Mouse (Mus musculus) G1E-ER4 (cell line): ENCODE measurements around the gene Haghl. TPM values are rescaled to one million over a fixed set of nuclear protein-coding genes. Genes with fewer than 3 reads are reported as not detected.

Source experiments
- GATA1 ChIP-seq: IDR thresholded peaks from one replicate; pipeline ENCODE4 v1.8.0; 2012; ENCODE audit warnings: low read length, inconsistent platforms
- polyA plus RNA-seq: library from polyadenylated mRNA; stranded (reverse); fragments of >175 nt; gene quantifications from 2 replicates; pipeline ENCODE4 v1.2.3, GENCODE M21; 2012

The Haghl gene
- polyA plus RNA-seq, 1 experiment = 31.3 TPM

GRCm38 (mm10) chr17:25775318-25776062 lies 10.0 kb downstream of the Haghl start:
- TF ChIP-seq GATA1 = no peak

- no peak for TF ChIP-seq GATA1
Measured at GRCm38 (mm10) chr17:25773549-25774120, 11.8 kb downstream of the Haghl start, which contains the start of gene Narfl. TSS of gene Narfl (plus strand) at chr17:25773776.

GRCm38 (mm10) chr17:25769331-25769730 lies 16.1 kb downstream of the Haghl start:
- TF ChIP-seq GATA1 = no peak

GRCm38 (mm10) chr17:25765886-25766285 lies 19.6 kb downstream of the Haghl start:
- no peak for TF ChIP-seq GATA1

- no peak for TF ChIP-seq GATA1
Measured at GRCm38 (mm10) chr17:25762591-25762990, 22.9 kb downstream of the Haghl start.

- TF ChIP-seq GATA1 = no peak
Measured at GRCm38 (mm10) chr17:25761561-25761970, 23.9 kb downstream of the Haghl start.

GRCm38 (mm10) chr17:25760148-25760547 lies 25.3 kb downstream of the Haghl start:
- no peak for TF ChIP-seq GATA1

GRCm38 (mm10) chr17:25757691-25758090 lies 27.8 kb downstream of the Haghl start:
- no peak for TF ChIP-seq GATA1

GRCm38 (mm10) chr17:25756378-25757242 lies 28.9 kb downstream of the Haghl start:
- TF ChIP-seq GATA1 = no peak

GRCm38 (mm10) chr17:25755627-25756377 lies 29.7 kb downstream of the Haghl start:
- no peak for TF ChIP-seq GATA1

- no peak for TF ChIP-seq GATA1
Measured at GRCm38 (mm10) chr17:25755086-25755485, 30.4 kb downstream of the Haghl start.

- no peak for TF ChIP-seq GATA1
Measured at GRCm38 (mm10) chr17:25754241-25754640, 31.2 kb downstream of the Haghl start, which contains the start of gene Msln. TSS of gene Msln (minus strand) at chr17:25754378.

GRCm38 (mm10) chr17:25751446-25751845 lies 34.0 kb downstream of the Haghl start:
- TF ChIP-seq GATA1 = no peak

- TF ChIP-seq GATA1 = no peak
Measured at GRCm38 (mm10) chr17:25749314-25749713, 36.2 kb downstream of the Haghl start.

GRCm38 (mm10) chr17:25748238-25748637 lies 37.2 kb downstream of the Haghl start:
- TF ChIP-seq GATA1 = no peak
